Mouse (Mus musculus) ES-Bruce4 (cell line): ENCODE measurements around the gene Fosl1. TPM values are rescaled to one million over a fixed set of nuclear protein-coding genes. Genes with fewer than 3 reads are reported as not detected.

ENCODE experiments used
- H3K27ac ChIP-seq: 2 replicates; pipeline ENCODE4 v1.5.1; 2012; ENCODE audit warnings: low read length, inconsistent platforms; ENCODE audit not compliant: insufficient read depth
- H3K27me3 ChIP-seq: 2 replicates; pipeline ENCODE4 v1.6.1; 2012; ENCODE audit warnings: mild to moderate bottlenecking, low read length, inconsistent platforms; ENCODE audit not compliant: control insufficient read depth, poor library complexity, insufficient read depth, severe bottlenecking
- H3K36me3 ChIP-seq: 2 replicates; pipeline ENCODE4 v1.6.1; 2012; ENCODE audit warnings: inconsistent platforms, mild to moderate bottlenecking, low read length, moderate library complexity; ENCODE audit not compliant: control insufficient read depth, poor library complexity, insufficient read depth, severe bottlenecking
- H3K4me1 ChIP-seq: one replicate; pipeline ENCODE4 v1.8.1; 2011; ENCODE audit warnings: low read length; ENCODE audit not compliant: control insufficient read depth, insufficient read depth
- H3K4me3 ChIP-seq: 2 replicates; pipeline ENCODE4 v1.5.1; 2011; ENCODE audit warnings: low read depth, mild to moderate bottlenecking, low read length
- H3K9ac ChIP-seq: 2 replicates; pipeline ENCODE4 v1.6.1; 2012; ENCODE audit warnings: low read depth, mild to moderate bottlenecking, inconsistent platforms; ENCODE audit not compliant: poor library complexity, severe bottlenecking
- H3K9me3 ChIP-seq: replicated peaks from 2 replicates; pipeline ENCODE4 v1.6.1; 2012; ENCODE audit warnings: mild to moderate bottlenecking, low read length, inconsistent platforms; ENCODE audit not compliant: control insufficient read depth, poor library complexity, insufficient read depth, severe bottlenecking
- CTCF ChIP-seq: IDR thresholded peaks from one replicate; pipeline ENCODE4 v1.8.1; 2011; ENCODE audit warnings: low read depth, low read length
- EP300 ChIP-seq: IDR thresholded peaks from 2 replicates; pipeline ENCODE4 v1.6.1; 2011; ENCODE audit warnings: low read depth, low read length; ENCODE audit not compliant: insufficient read depth
- POLR2A ChIP-seq: IDR thresholded peaks from one replicate; pipeline ENCODE4 v1.8.1; 2011; ENCODE audit warnings: low read length; ENCODE audit not compliant: insufficient read depth
- polyA plus RNA-seq: library from polyadenylated mRNA; stranded (reverse); fragments of >200 nt; gene quantifications from 2 replicates; pipeline ENCODE4 v1.2.4, GENCODE M21; 2011; ENCODE audit warnings: low read depth; ENCODE audit not compliant: missing spikeins, insufficient read depth, insufficient read length

Gene Fosl1
- polyA plus RNA-seq, 1 experiment: 1.3 TPM

DNA sequence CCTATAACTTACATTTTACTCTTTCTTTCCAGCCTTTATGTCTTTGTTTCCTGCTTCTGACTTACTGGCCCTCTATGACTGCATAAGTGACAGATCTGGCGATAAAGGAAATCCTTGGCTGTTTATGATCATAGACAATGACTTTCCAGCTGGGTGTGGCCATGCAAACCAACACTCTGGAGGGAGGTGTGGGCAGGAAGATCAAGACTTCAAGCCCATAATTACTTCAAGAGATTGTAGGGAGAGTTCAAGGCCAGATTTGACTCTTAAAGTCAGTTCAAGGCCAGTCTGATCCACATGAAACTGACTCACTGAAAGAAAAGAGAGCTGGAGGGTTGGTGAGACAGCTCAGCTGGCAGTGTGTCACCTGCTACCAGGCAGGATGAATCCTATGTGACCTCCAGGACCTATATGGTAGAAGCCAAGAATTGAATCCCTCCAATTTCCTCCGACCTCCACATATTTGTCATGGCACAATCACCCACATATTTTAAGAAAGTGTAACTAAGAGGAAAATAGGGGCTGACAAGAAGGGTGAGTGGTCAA lies 53.1 kb downstream of the Fosl1 start:
- Histone ChIP-seq H3K36me3 (no peaks in the 10 kb centered on the region), H3K4me3 (no peak overlapping the region), H3K9ac (no peak overlapping the region), H3K9me3 (no peaks in the 10 kb centered on the region), H3K27me3 (no peaks in the 10 kb centered on the region), H3K4me1 (no peaks in the 10 kb centered on the region), H3K27ac (no peak overlapping the region)
- TF ChIP-seq EP300 (no peak), CTCF (no peak), POLR2A (no peak)

- no peak within 1 kb of the TSS for H3K4me3 ChIP-seq
- no peaks in the 10 kb centered on the region for H3K9me3 ChIP-seq
- no peaks in the 10 kb centered on the region for H3K36me3 ChIP-seq
- no peak for TF ChIP-seq CTCF
- no peak for TF ChIP-seq EP300
- no peak for TF ChIP-seq POLR2A
- H3K4me1 ChIP-seq: no peaks in the 10 kb centered on the region
- no peaks in the 10 kb centered on the region for H3K27me3 ChIP-seq
- H3K27ac ChIP-seq: no peak within 1 kb of the TSS
- H3K9ac ChIP-seq: 0 out of 2 replicates have a peak within 1 kb of the TSS, but pooled peaks have one; percentile 12
These were observed 56.3 kb downstream of the Fosl1 start, which contains the start of gene 1700020D05Rik for GRCm38 (mm10) chr19:5503687-5504086. Gene 1700020D05Rik, minus strand, starts transcription at chr19:5503787.

Other genes with a start within 250 kb of the Fosl1 start
- 18.3 and 22.0 TPM in 2 replicates for gene Pacs1, start 174.4 kb upstream of the Fosl1 start, polyA plus RNA-seq
- gene Sf3b2, start 152.1 kb upstream of the Fosl1 start, polyA plus RNA-seq: 179 and 185 TPM in 2 replicates
- gene Gal3st3, start 149.2 kb upstream of the Fosl1 start, polyA plus RNA-seq: 2.5 and 2.9 TPM in 2 replicates
- not detected in 2 replicates for gene Catsper1, start 111.8 kb upstream of the Fosl1 start, polyA plus RNA-seq
- gene Cst6, start 98.0 kb upstream of the Fosl1 start, polyA plus RNA-seq: 0.62 and 1.6 TPM in 2 replicates
- gene Eif1ad, start 80.8 kb upstream of the Fosl1 start, polyA plus RNA-seq: 33.1 and 36.6 TPM in 2 replicates
- 370 and 395 TPM in 2 replicates for gene Banf1, start 80.4 kb upstream of the Fosl1 start, polyA plus RNA-seq
- 49.1 and 67.8 TPM in 2 replicates for gene Sart1, start 58.8 kb upstream of the Fosl1 start, polyA plus RNA-seq
- gene Tsga10ip, start 45.0 kb upstream of the Fosl1 start, polyA plus RNA-seq: 0.49 TPM in 1 of 2 replicates, not detected in the other
- gene Drap1, start 22.6 kb upstream of the Fosl1 start, polyA plus RNA-seq: 138 and 154 TPM in 2 replicates
- gene AI837181, start 22.4 kb upstream of the Fosl1 start, polyA plus RNA-seq: 17.5 and 21.9 TPM in 2 replicates
- gene Ccdc85b, start 10.3 kb downstream of the Fosl1 start, polyA plus RNA-seq: 3.3 and 4.2 TPM in 2 replicates
- gene Fibp, start 13.1 kb downstream of the Fosl1 start, polyA plus RNA-seq: 37.7 and 47.6 TPM in 2 replicates
- gene Ctsw, start 21.0 kb downstream of the Fosl1 start, polyA plus RNA-seq: 1.2 and 1.6 TPM in 2 replicates
- 21.5 and 24.6 TPM in 2 replicates for gene Efemp2, start 26.4 kb downstream of the Fosl1 start, polyA plus RNA-seq
- gene Mus81, start 40.9 kb downstream of the Fosl1 start, polyA plus RNA-seq: 14.4 and 19.6 TPM in 2 replicates
- gene Cfl1, start 42.9 kb downstream of the Fosl1 start, polyA plus RNA-seq: 878 and 879 TPM in 2 replicates
- gene 1700020D05Rik, start 56.2 kb downstream of the Fosl1 start, polyA plus RNA-seq: 0.99 and 1.5 TPM in 2 replicates
- 6.4 and 7.7 TPM in 2 replicates for gene Snx32, start 63.0 kb downstream of the Fosl1 start, polyA plus RNA-seq
- gene Ovol1, start 113.1 kb downstream of the Fosl1 start, polyA plus RNA-seq: 0.46 and 0.52 TPM in 2 replicates
- 1.9 TPM in 2 replicates for gene Ap5b1, start 120.5 kb downstream of the Fosl1 start, polyA plus RNA-seq
- 47.2 and 56.5 TPM in 2 replicates for gene Rnaseh2c, start 154.3 kb downstream of the Fosl1 start, polyA plus RNA-seq
- 50.9 and 65.5 TPM in 2 replicates for gene Kat5, start 162.7 kb downstream of the Fosl1 start, polyA plus RNA-seq
- gene Rela, start 189.9 kb downstream of the Fosl1 start, polyA plus RNA-seq: 28.5 and 32.9 TPM in 2 replicates
- gene Sipa1, start 216.2 kb downstream of the Fosl1 start, polyA plus RNA-seq: 13.7 and 19.1 TPM in 2 replicates
- 25.8 and 27.8 TPM in 2 replicates for gene Map3k11, start 241.2 kb downstream of the Fosl1 start, polyA plus RNA-seq
- 39.7 and 43.7 TPM in 2 replicates for gene Pcnx3, start 241.4 kb downstream of the Fosl1 start, polyA plus RNA-seq